Mouse (Mus musculus) midbrain, embryonic 13.5 days (tissue): ENCODE data around the gene Slc35c2. TPM values are rescaled to one million over a fixed set of nuclear protein-coding genes. Genes with fewer than 3 reads are reported as not detected.
A peak's percentile ranks its signal among the peaks of the same experiment; 100 is the strongest.

Source experiments
- ATAC-seq: fragments of 200-750 bp; cut with Nextera tagmentation; 2 replicates; pipeline ENCODE4 v1.8.0; 2017; ENCODE audit warnings: mild to moderate bottlenecking, moderate TSS enrichment, moderate library complexity
- H3K27ac ChIP-seq: fragments of 300-500 bp; sonication (generic); 2 replicates; pipeline ENCODE4 v1.5.1; 2015; ENCODE audit warnings: inconsistent platforms, mild to moderate bottlenecking, moderate library complexity
- H3K27me3 ChIP-seq: fragments of 300-500 bp; sonication (generic); 2 replicates; pipeline ENCODE4 v1.6.1; 2015; ENCODE audit warnings: mild to moderate bottlenecking, inconsistent platforms
- H3K36me3 ChIP-seq: fragments of 300-500 bp; sonication (generic); 2 replicates; pipeline ENCODE4 v1.6.1; 2015; ENCODE audit warnings: mild to moderate bottlenecking, inconsistent platforms
- H3K4me1 ChIP-seq: fragments of 300-500 bp; sonication (generic); replicated peaks from 2 replicates; pipeline ENCODE4 v1.6.1; 2015; ENCODE audit warnings: inconsistent platforms
- H3K4me2 ChIP-seq: fragments of 300-500 bp; sonication (generic); replicated peaks from 2 replicates; pipeline ENCODE4 v1.6.1; 2015; ENCODE audit warnings: moderate library complexity, mild to moderate bottlenecking, inconsistent platforms
- H3K4me3 ChIP-seq: fragments of 300-500 bp; sonication (generic); replicated peaks from 2 replicates; pipeline ENCODE4 v1.5.1; 2015; ENCODE audit warnings: mild to moderate bottlenecking, inconsistent platforms
- H3K9ac ChIP-seq: fragments of 300-500 bp; sonication (generic); replicated peaks from 2 replicates; pipeline ENCODE4 v1.6.1; 2015; ENCODE audit warnings: mild to moderate bottlenecking, inconsistent platforms
- H3K9me3 ChIP-seq: fragments of 300-500 bp; sonication (generic); 2 replicates; pipeline ENCODE4 v1.6.1; 2016; ENCODE audit warnings: mild to moderate bottlenecking, inconsistent platforms
- WGBS: fragments of 180-500 bp; shearing (Covaris S2); methylation state at CpG from one replicate; pipeline ENCODE4 v1.1.7; 2015; 5-methylcytosine and 5-hydroxymethylcytosine counted together
- polyA plus RNA-seq: library from polyadenylated mRNA; unstranded; fragments of >200 nt; fragmentation: Nextera tagmentation; extraction: Ambion mirVana; gene quantifications from 2 replicates; pipeline ENCODE4 v1.2.1, GENCODE M21; 2015

Slc35c2 gene
- polyA plus RNA-seq, 1 experiment from 2014 or later, result 73.8 TPM

GRCm38 (mm10) chr2:165286361-165287201 lies 1.1 kb downstream of the Slc35c2 start:
- Histone ChIP-seq H3K36me3 (peaks cover 39% of the 10 kb centered on the region), H3K9ac (peak overlapping the region; percentile 78), H3K9me3 (no peaks in the 10 kb centered on the region), H3K27me3 (no peaks in the 10 kb centered on the region), H3K4me1 (peaks cover 44% of the 10 kb centered on the region), H3K4me3 (peak overlapping the region; percentile 77), H3K27ac (no peak overlapping the region), H3K4me2 (peak overlapping the region; percentile 98)
- WGBS, result 75% methylated on average over 18 of the region's 18 CpGs
- ATAC-seq, result no peak

GRCm38 (mm10) chr2:165285621-165286020 lies 2.0 kb downstream of the Slc35c2 start:
- Histone ChIP-seq H3K9me3 (no peaks in the 10 kb centered on the region), H3K4me1 (peaks cover 50% of the 10 kb centered on the region), H3K4me3 (no peak overlapping the region), H3K36me3 (peaks cover 36% of the 10 kb centered on the region), H3K27me3 (no peaks in the 10 kb centered on the region), H3K27ac (no peak overlapping the region), H3K9ac (no peak overlapping the region), H3K4me2 (no peak overlapping the region)
- 92% methylated on average over 8 of the region's 8 CpGs for WGBS
- ATAC-seq, result no peak

GRCm38 (mm10) chr2:165285034-165285433 lies 2.6 kb downstream of the Slc35c2 start:
- Histone ChIP-seq H3K9ac (0 out of 2 replicates have a peak overlapping the region, but pooled peaks have one; percentile 7), H3K4me1 (peaks cover 55% of the 10 kb centered on the region), H3K9me3 (no peaks in the 10 kb centered on the region), H3K27ac (no peak overlapping the region), H3K4me2 (no peak overlapping the region), H3K36me3 (peaks cover 33% of the 10 kb centered on the region), H3K27me3 (no peaks in the 10 kb centered on the region), H3K4me3 (no peak overlapping the region)
- ATAC-seq, result no peak
- 79% methylated on average over 3 of the region's 3 CpGs for WGBS

- whole genome bisulfite sequencing, result 95% methylated on average over 7 of the region's 7 CpGs
- no peak for ATAC-seq
- H3K4me3 ChIP-seq, result no peak overlapping the region
- no peaks in the 10 kb centered on the region for H3K27me3 ChIP-seq
- H3K4me2 ChIP-seq, result no peak overlapping the region
- peaks cover 27% of the 10 kb centered on the region for H3K36me3 ChIP-seq
- peaks cover 56% of the 10 kb centered on the region for H3K4me1 ChIP-seq
- no peaks in the 10 kb centered on the region for H3K9me3 ChIP-seq
- H3K9ac ChIP-seq, result no peak overlapping the region
- H3K27ac ChIP-seq, result no peak overlapping the region
These were observed 3.3 kb downstream of the Slc35c2 start for GRCm38 (mm10) chr2:165284377-165284776.

- H3K4me1 ChIP-seq, result peaks cover 57% of the 10 kb centered on the region
- H3K27ac ChIP-seq, result no peak overlapping the region
- no peaks in the 10 kb centered on the region for H3K27me3 ChIP-seq
- no peak for ATAC-seq
- H3K36me3 ChIP-seq, result peaks cover 25% of the 10 kb centered on the region
- no peak overlapping the region for H3K9ac ChIP-seq
- 92% methylated on average over 3 of the region's 3 CpGs for WGBS
- H3K9me3 ChIP-seq, result no peaks in the 10 kb centered on the region
- H3K4me2 ChIP-seq, result no peak overlapping the region
- H3K4me3 ChIP-seq, result no peak overlapping the region
These were observed 4.0 kb downstream of the Slc35c2 start for GRCm38 (mm10) chr2:165283644-165284043.

GRCm38 (mm10) chr2:165281779-165282311 lies 5.8 kb downstream of the Slc35c2 start:
- H3K36me3 ChIP-seq, result peaks cover 37% of the 10 kb centered on the region
- H3K27ac ChIP-seq, result peak overlapping the region; percentile 53; the same call in 1 of the 2 replicates
- no peak for ATAC-seq
- H3K4me1 ChIP-seq, result peaks cover 47% of the 10 kb centered on the region
- 0 out of 2 replicates have a peak, but pooled peaks cover 6% of the 10 kb centered on the region for H3K27me3 ChIP-seq
- H3K4me2 ChIP-seq, result no peak overlapping the region
- 56% methylated on average over 6 of the region's 6 CpGs for WGBS
- H3K9me3 ChIP-seq, result no peaks in the 10 kb centered on the region
- no peak overlapping the region for H3K4me3 ChIP-seq
- 0 out of 2 replicates have a peak overlapping the region, but pooled peaks have one; percentile 10 for H3K9ac ChIP-seq

GRCm38 (mm10) chr2:165279351-165279750 lies 8.3 kb downstream of the Slc35c2 start:
- H3K27me3 ChIP-seq, result 0 out of 2 replicates have a peak, but pooled peaks cover 6% of the 10 kb centered on the region
- WGBS, result 14% methylated on average over 10 of the region's 10 CpGs
- no peak for ATAC-seq
- peak overlapping the region; percentile 74 for H3K27ac ChIP-seq
- no peaks in the 10 kb centered on the region for H3K9me3 ChIP-seq
- 0 out of 2 replicates have a peak overlapping the region, but pooled peaks have one; percentile 17 for H3K9ac ChIP-seq
- H3K4me2 ChIP-seq, result no peak overlapping the region
- no peak overlapping the region for H3K4me3 ChIP-seq
- peaks cover 42% of the 10 kb centered on the region for H3K36me3 ChIP-seq
- peaks cover 59% of the 10 kb centered on the region for H3K4me1 ChIP-seq

- no peak for ATAC-seq
- WGBS, result 79% methylated on average over 5 of the region's 5 CpGs
- no peaks in the 10 kb centered on the region for H3K9me3 ChIP-seq
- H3K9ac ChIP-seq, result no peak overlapping the region
- H3K4me2 ChIP-seq, result no peak overlapping the region
- H3K27me3 ChIP-seq, result peaks cover 6% of the 10 kb centered on the region; the same call in 1 of the 2 replicates
- no peak overlapping the region for H3K27ac ChIP-seq
- peaks cover 29% of the 10 kb centered on the region for H3K36me3 ChIP-seq
- H3K4me3 ChIP-seq, result no peak overlapping the region
- peaks cover 69% of the 10 kb centered on the region for H3K4me1 ChIP-seq
These were observed 10.4 kb downstream of the Slc35c2 start for GRCm38 (mm10) chr2:165277188-165277740.

GRCm38 (mm10) chr2:165275824-165276223 lies 11.8 kb downstream of the Slc35c2 start:
- no peak overlapping the region for H3K4me2 ChIP-seq
- H3K4me1 ChIP-seq, result peaks cover 74% of the 10 kb centered on the region
- H3K9me3 ChIP-seq, result no peaks in the 10 kb centered on the region
- H3K27me3 ChIP-seq, result peaks cover 6% of the 10 kb centered on the region; the same call in 1 of the 2 replicates
- H3K36me3 ChIP-seq, result peaks cover 22% of the 10 kb centered on the region
- 17% methylated on average over 8 of the region's 8 CpGs for WGBS
- H3K27ac ChIP-seq, result peak overlapping the region; percentile 78
- ATAC-seq, result peak; percentile 44
- H3K4me3 ChIP-seq, result no peak overlapping the region
- no peak overlapping the region for H3K9ac ChIP-seq

- peaks cover 75% of the 10 kb centered on the region for H3K4me1 ChIP-seq
- no peak overlapping the region for H3K4me3 ChIP-seq
- peaks cover 6% of the 10 kb centered on the region; the same call in 1 of the 2 replicates for H3K27me3 ChIP-seq
- H3K9me3 ChIP-seq, result no peaks in the 10 kb centered on the region
- H3K36me3 ChIP-seq, result peaks cover 17% of the 10 kb centered on the region
- H3K4me2 ChIP-seq, result no peak overlapping the region
- H3K9ac ChIP-seq, result peak overlapping the region; percentile 45; the same call in 1 of the 2 replicates
- 29% methylated on average over 8 of the region's 8 CpGs for WGBS
- ATAC-seq, result peak; percentile 77
- H3K27ac ChIP-seq, result peak overlapping the region; percentile 78
These were observed 12.5 kb downstream of the Slc35c2 start for GRCm38 (mm10) chr2:165275124-165275640.

- no peaks in the 10 kb centered on the region for H3K9me3 ChIP-seq
- ATAC-seq, result no peak
- 43% methylated on average over 4 of the region's 4 CpGs for WGBS
- no peak overlapping the region for H3K4me2 ChIP-seq
- H3K27me3 ChIP-seq, result peaks cover 10% of the 10 kb centered on the region; the same call in 1 of the 2 replicates
- peaks cover 17% of the 10 kb centered on the region for H3K36me3 ChIP-seq
- H3K27ac ChIP-seq, result peak overlapping the region; percentile 7; the same call in 1 of the 2 replicates
- peaks cover 59% of the 10 kb centered on the region for H3K4me1 ChIP-seq
- H3K9ac ChIP-seq, result no peak overlapping the region
- no peak overlapping the region for H3K4me3 ChIP-seq
These were observed 14.1 kb downstream of the Slc35c2 start for GRCm38 (mm10) chr2:165273589-165273988.

GRCm38 (mm10) chr2:165271326-165271725 lies 16.3 kb downstream of the Slc35c2 start:
- peaks cover 5% of the 10 kb centered on the region; the same call in 1 of the 2 replicates for H3K27me3 ChIP-seq
- no peak overlapping the region for H3K4me2 ChIP-seq
- no peak for ATAC-seq
- peak overlapping the region; percentile 59 for H3K27ac ChIP-seq
- no peaks in the 10 kb centered on the region for H3K9me3 ChIP-seq
- no peak overlapping the region for H3K4me3 ChIP-seq
- peaks cover 67% of the 10 kb centered on the region for H3K4me1 ChIP-seq
- no peak overlapping the region for H3K9ac ChIP-seq
- no peaks in the 10 kb centered on the region for H3K36me3 ChIP-seq
- WGBS, result 8% methylated on average over 8 of the region's 8 CpGs
